Mouse (Mus musculus) liver, embryonic 13.5 days (tissue): ENCODE results near the gene Btbd35f20. TPM values are rescaled to one million over a fixed set of nuclear protein-coding genes. Genes with fewer than 3 reads are reported as not detected.
"Not testable (repeated sequence)": the region's sequence is repeated elsewhere in the genome, so short reads cannot be mapped to it uniquely, and the experiment has no call there.

Experiments used
- ATAC-seq: fragments of 200-750 bp; cut with Nextera tagmentation; 2 replicates; pipeline ENCODE4 v1.8.0; 2017; ENCODE audit warnings: low read depth, mild to moderate bottlenecking, moderate number of reproducible peaks, moderate library complexity
- DNase-seq: peaks from one replicate; pipeline ENCODE4 v3.0.0; 2022
- H3K27ac ChIP-seq: fragments of 300-500 bp; sonication (generic); 2 replicates; pipeline ENCODE4 v1.5.1; 2015; ENCODE audit warnings: moderate library complexity, mild to moderate bottlenecking, inconsistent platforms
- H3K27me3 ChIP-seq: fragments of 300-500 bp; sonication (generic); 2 replicates; pipeline ENCODE4 v1.6.1; 2015; ENCODE audit warnings: mild to moderate bottlenecking, inconsistent platforms
- H3K36me3 ChIP-seq: fragments of 300-500 bp; sonication (generic); 2 replicates; pipeline ENCODE4 v1.6.1; 2015; ENCODE audit warnings: mild to moderate bottlenecking, inconsistent platforms
- H3K4me1 ChIP-seq: fragments of 300-500 bp; sonication (generic); replicated peaks from 2 replicates; pipeline ENCODE4 v1.6.1; 2015; ENCODE audit warnings: inconsistent platforms
- H3K4me2 ChIP-seq: fragments of 300-500 bp; sonication (generic); 2 replicates; pipeline ENCODE4 v1.6.1; 2015; ENCODE audit warnings: inconsistent platforms, mild to moderate bottlenecking, moderate library complexity
- H3K4me3 ChIP-seq: fragments of 300-500 bp; sonication (generic); replicated peaks from 2 replicates; pipeline ENCODE4 v1.5.1; 2015; ENCODE audit warnings: mild to moderate bottlenecking, inconsistent platforms
- H3K9ac ChIP-seq: fragments of 300-500 bp; sonication (generic); 2 replicates; pipeline ENCODE4 v1.6.1; 2015; ENCODE audit warnings: mild to moderate bottlenecking, inconsistent platforms
- H3K9me3 ChIP-seq: fragments of 300-500 bp; sonication (generic); replicated peaks from 2 replicates; pipeline ENCODE4 v1.6.1; 2016; ENCODE audit warnings: inconsistent platforms
- WGBS: fragments of 180-500 bp; shearing (Covaris S2); methylation state at CpG from one replicate; pipeline ENCODE4 v1.1.7; 2015; ENCODE audit not compliant: insufficient replicate concordance; 5-methylcytosine and 5-hydroxymethylcytosine counted together
- polyA plus RNA-seq: library from polyadenylated mRNA; unstranded; fragments of >200 nt; fragmentation: Nextera tagmentation; extraction: Ambion mirVana; gene quantifications from 2 replicates; pipeline ENCODE4 v1.2.1, GENCODE M21; 2015

Gene Btbd35f20
- not detected in 2 replicates for polyA plus RNA-seq

GRCm38 (mm10) chrX:4291145-4291544, at the start of gene Btbd35f20:
Gene Btbd35f20, minus strand, starts transcription at chrX:4291245.
- H3K27me3 ChIP-seq, ATAC-seq, H3K9me3 ChIP-seq, H3K36me3 ChIP-seq, H3K4me2 ChIP-seq, H3K4me1 ChIP-seq, H3K27ac ChIP-seq, H3K9ac ChIP-seq, DNase-seq, H3K4me3 ChIP-seq: not testable (repeated sequence)
- no CpG with 5 or more reads among the region's 4 CpGs for WGBS

Other genes with a start within 250 kb of the Btbd35f20 start
- not detected in 2 replicates for gene Btbd35f28, start 94.7 kb downstream of the Btbd35f20 start, polyA plus RNA-seq
- not detected in 2 replicates for gene Btbd35f17, start 79.4 kb upstream of the Btbd35f20 start, polyA plus RNA-seq